Mouse (Mus musculus) frontal cortex, postnatal 36 days (tissue): ENCODE measurements at regions not wholly inside any gene's neighbourhood (a gene's known extent, or its start where the extent isn't known, plus 50 kb on each side); places are given as distances from the start of the nearest gene placed in this dataset.

ENCODE experiments used
- DNase-seq, 2 experiments: peaks; one replicate each; pipeline ENCODE4 v3.0.0; 2022; ENCODE audit warnings: low spot score in 2 of 2

DNA sequence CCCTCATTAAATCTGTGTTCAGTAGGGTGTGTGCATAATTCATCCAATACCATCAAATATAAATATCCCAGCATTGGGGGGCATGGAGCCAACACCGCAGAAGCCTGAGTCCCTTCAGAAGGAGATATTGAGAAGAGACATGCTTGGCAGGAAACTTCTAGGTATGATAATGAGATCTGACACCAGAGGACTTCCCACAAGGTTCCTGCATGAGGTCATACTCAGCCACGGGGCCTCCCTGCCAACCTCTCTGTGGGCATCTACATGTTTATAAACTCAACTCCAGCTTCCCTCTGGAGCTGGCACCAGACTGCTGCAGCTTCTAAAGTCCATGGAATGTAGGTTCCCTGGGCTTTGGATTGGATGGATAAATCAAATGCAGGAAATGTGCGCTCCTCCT, 587.4 kb upstream of the Kdm8 start:
- DNase-seq = no peak

DNA sequence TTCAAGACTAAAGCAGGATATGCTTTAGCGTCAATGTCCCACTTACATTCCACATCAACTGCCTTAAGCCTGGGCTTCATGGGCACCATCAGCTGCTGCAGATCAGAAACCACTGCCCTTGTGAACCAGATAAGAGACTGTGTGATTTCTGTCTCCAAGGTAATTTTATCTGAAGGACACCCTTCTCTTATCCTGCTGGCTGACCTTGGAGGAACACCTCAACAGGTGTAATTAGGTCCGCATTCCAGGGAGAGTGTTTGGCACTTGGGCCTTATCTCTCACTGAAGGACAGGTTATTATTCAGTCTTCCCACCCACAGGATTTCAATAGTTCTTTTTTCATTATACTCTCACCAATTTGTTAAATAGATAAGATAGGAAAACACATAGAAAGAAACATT, 583.1 kb upstream of the Kdm8 start:
- DNase-seq = no peak

DNA sequence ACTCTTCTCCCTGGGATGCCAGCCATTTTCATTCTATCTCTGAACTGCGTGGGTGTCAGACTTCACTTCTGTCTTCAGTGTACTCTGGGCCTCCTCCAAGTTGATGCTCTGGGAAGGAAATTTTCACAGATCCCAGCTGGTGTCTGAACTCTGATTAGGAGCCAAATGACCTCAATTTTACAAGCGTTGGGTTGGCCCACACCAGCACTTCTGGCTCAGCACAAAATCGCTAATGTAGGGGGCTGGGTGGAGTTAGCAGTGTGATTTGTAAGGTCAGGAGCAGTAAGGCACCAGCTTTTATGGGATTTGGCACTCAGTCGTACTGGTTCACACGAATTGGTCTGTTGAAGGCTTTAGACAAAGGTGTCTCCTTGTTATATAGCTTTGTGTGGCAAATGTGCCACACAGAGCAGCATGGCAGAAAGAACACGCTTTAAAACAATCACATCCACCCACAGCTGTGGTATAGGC, 576.3 kb upstream of the Kdm8 start:
- no peak for DNase-seq

DNA sequence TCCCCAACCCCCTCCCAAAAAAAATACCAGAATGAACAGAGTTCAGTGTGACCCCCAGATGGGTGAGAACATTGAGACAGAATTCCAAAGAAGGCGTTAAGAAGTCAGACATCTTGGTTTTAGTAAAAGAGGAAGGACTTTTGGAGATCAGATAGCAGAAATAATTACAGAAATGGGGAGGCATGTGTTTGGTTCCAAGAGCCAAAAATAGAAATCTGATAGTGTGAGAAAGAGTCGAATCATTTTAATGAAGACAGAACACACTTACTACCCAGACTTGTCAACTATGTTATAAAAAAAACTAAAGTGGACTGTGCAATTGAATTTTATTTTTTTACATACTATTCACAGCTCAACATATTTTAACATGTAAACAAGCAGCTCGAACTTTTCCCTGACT, 575.9 kb upstream of the Kdm8 start:
- no peak for DNase-seq

DNA sequence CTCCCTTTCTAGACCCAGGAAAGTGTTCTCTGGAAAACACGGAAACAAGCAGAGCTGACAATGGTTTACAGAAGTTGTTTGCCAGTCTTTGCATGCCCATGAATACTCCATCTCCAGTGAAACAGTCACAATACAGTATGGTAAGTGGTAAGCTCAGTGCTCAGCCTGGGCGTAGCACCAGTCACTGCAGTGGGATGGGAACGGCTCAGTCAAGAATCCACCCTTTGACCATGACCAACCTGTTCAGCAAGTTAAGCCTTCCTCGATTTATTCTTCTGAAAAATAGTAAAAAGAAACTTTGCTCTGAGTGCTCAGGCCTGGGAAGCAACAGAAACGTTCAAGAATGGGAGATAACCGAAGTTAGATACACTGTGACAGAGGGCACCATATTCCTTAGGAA, 563.7 kb upstream of the Kdm8 start:
- no peak for DNase-seq

GRCm38 (mm10) chr7:124907233-124907632, 537.2 kb upstream of the Kdm8 start:
- DNase-seq = peak; percentile 23 to 68

GRCm38 (mm10) chr7:124907662-124908296, 536.7 kb upstream of the Kdm8 start:
- no peak for DNase-seq

- DNase-seq = no peak
These were observed 530.4 kb upstream of the Kdm8 start for GRCm38 (mm10) chr7:124914061-124914460.

- DNase-seq = no peak
These were observed 530.0 kb upstream of the Kdm8 start for GRCm38 (mm10) chr7:124914479-124914878.

DNA sequence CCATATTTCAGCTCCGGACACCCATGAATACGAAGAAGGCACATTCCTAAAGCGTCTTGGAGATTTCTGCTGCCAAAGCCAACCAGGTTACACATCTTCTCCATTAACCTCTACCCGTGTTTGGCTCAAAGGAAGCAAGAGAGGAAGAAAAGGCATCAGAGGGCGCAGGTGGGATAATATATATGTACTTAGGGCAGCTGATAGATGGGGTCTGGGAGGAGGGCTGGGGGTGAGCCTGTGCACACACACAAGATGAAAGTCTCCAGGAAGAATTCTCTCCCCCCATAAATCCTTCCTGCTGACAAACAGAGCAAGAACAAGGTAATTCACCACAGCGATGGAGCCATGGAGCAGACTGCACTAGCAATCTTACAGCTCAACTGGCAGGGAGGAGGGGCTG, 529.5 kb upstream of the Kdm8 start:
- DNase-seq = no peak

DNA sequence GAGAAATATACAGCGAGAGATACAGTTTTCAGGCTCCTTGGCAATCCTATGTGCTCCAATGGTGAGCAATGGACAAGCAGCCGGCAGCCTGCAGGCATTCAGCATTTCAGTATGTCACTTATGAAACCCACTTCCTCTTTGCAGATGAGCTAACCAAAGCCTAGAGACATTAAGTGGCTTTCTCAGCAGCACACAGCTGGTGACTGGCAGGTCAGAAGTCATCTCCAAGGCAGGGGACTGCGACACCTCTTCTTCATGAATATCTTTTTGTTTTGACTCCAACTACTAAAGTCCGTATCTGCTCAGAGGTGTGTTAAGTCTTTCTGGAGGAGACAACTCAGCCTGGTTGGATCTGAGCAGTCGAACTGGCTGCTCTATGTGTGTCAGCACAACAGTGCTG, 528.8 kb upstream of the Kdm8 start:
- DNase-seq = no peak

GRCm38 (mm10) chr7:124917606-124918120, 526.8 kb upstream of the Kdm8 start:
- DNase-seq = no peak

DNA sequence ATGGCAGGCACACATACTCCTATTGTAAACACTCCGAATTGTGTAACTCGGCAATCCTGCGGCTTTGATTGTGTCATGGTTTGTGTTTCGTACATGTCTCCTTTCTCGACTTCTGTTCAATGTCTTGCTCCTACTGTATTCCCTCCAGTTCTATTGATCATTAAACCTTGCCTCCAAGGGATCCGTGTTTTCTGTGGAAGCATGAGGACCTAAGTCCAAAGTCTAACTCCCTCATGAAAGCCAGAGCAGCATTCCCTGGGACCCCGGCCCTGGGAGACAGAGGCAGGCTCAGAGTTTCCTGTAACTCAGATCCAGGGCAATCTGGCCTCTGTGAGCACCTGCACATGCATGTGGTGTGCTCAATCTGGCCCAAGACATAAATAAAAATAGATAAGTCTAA, 521.7 kb upstream of the Kdm8 start:
- no peak for DNase-seq

GRCm38 (mm10) chr7:124933573-124933972, 510.9 kb upstream of the Kdm8 start:
- no peak for DNase-seq

- DNase-seq = no peak
These were observed 505.1 kb upstream of the Kdm8 start for GRCm38 (mm10) chr7:124939357-124939756.

DNA sequence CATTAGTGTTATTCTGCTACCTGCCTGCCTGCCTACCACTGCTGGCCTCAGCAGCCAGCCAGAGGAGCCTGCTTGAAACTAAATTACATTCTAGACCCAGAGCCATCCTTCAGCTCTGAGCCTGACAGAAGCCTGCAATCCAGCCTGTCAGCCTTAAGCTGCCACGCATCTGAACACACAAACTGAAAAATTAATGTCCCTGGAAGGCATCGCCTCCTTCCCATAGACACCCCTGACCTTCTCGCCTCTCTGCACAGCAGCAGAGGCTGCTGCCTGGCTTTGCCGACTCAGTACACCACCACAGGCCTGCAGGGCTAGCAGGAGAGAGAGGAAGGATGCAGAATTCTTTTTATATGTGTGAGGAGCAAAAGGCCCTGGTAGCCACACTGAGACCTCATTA, 502.9 kb upstream of the Kdm8 start:
- no peak for DNase-seq

- DNase-seq = no peak
These were observed 498.1 kb upstream of the Kdm8 start for GRCm38 (mm10) chr7:124946424-124946823.

DNA sequence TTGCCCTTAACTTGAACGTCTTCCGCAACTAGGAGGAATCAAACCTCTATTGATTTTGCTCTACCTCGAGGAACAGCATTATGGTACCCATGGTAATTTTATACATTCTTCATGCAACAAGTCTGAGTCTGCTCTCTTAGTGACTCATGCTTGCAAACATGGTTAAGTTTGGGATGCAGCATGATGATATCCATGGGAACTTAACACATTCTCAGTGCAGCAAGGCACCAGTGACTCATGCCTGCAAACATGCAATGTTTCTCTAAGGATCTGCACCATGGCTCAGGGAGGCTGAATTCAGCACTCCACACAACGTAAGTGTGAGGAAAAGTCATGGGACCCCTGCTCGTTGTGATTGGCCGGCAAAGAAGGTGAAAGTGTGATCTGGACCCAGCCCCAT, 487.1 kb upstream of the Kdm8 start:
- DNase-seq = no peak

GRCm38 (mm10) chr7:124974870-124975488, 469.5 kb upstream of the Kdm8 start:
- DNase-seq = no peak

DNA sequence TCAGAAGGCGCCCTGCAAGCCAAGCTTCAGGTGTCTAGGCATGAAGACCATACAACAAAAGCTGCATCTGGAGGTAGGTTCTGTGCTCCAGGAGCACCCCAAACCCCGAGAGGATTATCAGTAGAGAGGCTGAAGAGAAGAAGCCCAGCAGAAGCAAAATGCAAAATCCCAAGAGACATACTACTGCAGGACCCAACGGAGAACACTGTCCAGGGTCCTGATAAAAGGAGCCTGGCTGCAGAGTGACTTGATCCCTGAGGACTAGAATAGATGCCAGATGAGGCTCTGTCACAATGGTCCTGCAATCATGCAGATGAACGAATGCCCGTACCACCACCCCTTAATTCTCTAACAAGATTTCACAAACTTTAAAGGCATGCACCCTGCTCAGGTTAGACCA, 455.0 kb upstream of the Kdm8 start:
- no peak for DNase-seq

DNA sequence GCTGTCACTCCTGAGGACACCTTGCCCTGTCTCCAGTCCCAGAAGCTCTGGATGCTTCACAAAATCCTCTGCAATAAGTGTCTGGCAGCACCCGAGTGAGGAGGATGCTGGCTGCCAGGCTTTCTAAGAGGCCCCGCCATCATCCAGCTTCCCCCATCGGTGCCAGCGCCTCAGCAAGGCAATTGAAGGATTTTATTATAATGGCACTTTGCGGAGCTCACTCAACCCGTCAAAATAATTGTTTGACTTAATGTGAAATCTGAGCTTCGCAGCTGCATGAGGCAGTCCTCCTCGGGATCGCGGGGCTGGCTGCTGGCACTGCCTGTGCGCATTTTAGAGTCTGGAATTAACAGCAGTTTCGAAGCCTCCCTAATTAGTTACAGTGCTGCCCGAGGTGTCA, 453.8 kb upstream of the Kdm8 start:
- peak; percentile 36 to 51 for DNase-seq

DNA sequence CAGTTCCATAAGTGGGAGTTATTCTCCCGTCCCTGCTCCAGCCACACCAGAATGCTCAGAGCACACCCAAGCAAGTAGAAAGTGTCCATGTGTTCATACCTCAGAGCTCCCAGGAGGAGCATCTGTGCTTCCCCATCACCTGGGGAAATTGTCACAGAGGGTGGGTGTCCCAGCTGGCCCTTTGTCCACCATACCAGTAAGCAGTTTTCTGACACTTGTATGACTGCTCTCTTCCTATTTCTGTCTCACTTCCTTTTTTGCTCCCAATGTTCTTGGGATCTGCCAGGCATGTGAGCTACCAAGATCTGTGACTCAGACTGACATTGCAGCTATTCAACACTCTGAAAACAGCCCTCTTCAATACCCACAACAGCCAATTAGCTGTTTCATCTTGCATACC, 447.9 kb upstream of the Kdm8 start:
- no peak for DNase-seq

- DNase-seq = no peak
These were observed 443.8 kb upstream of the Kdm8 start for GRCm38 (mm10) chr7:125000669-125001068.

DNA sequence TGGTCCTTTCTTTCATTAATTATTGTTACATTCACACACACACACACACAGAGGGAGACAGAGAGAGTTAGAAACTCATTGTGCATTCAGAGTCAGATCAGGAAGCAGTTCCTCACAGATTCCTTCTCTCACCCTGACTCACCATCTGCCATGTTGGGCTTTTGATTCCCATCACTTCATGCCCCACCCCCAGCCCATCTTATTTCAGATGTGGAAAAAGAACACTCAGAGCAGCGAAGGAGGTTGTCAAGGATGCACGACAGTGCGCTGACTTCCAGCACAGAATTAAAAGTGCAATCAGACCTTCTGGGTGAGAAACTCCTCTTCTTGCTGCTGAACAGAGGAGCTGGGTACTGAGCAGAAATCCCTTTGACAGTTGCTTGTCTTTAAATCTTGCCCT, 438.8 kb upstream of the Kdm8 start:
- peak; percentile 50 to 64 for DNase-seq
